Comparison of ENCODE assay signal across 8 mouse cellular contexts in genomic region chr1:40790324-40791141, GRCm38 (mm10). TPM values are rescaled to one million over a fixed set of nuclear protein-coding genes. Genes with fewer than 3 reads are reported as not detected.
DNase-seq lines count a peak whose midpoint lies in the region; ATAC-seq lines count a peak whose summit lies in the region.

TSS of gene Mfsd9 (minus strand) at chr1:40790687.

- peak within 1 kb of the TSS; percentile 60 for H3K4me2 ChIP-seq in intestine, embryonic 15.5 days (replicated peaks)

- no peaks in the 10 kb centered on the region for H3K9me3 ChIP-seq in intestine, embryonic 15.5 days

- no peaks in the 10 kb centered on the region for H3K4me1 ChIP-seq in intestine, embryonic 15.5 days (replicated peaks)

- peak within 1 kb of the TSS; percentile 51 for H3K9ac ChIP-seq in intestine, embryonic 15.5 days

- ATAC-seq in intestine, embryonic 15.5 days = peak; percentile 98

- WGBS in intestine, embryonic 15.5 days = 6% methylated on average over 38 of the region's 38 CpGs

- peak within 1 kb of the TSS; percentile 64 for H3K4me3 ChIP-seq in intestine, embryonic 15.5 days (replicated peaks)

- DNase-seq in adrenal gland, adult 8-10 months = peak; percentile 83
- peak; percentile 79 for DNase-seq in embryo, embryonic 11.5 days (ENCODE audit: low read depth, low spot score)
- DNase-seq in gastrocnemius, postnatal 36 days = peak; percentile 78 to 90
- peak; percentile 90 to 91 for DNase-seq in left cerebral cortex, postnatal 25 days (ENCODE audit: low spot score in 2 of 2)
- peak; percentile 93 for DNase-seq in mesoderm, embryonic 11.5 days (ENCODE audit: low read depth, low spot score)
- peak; percentile 91 for DNase-seq in right cerebral cortex, postnatal 25 days
- DNase-seq in urinary bladder, postnatal 36 days (ENCODE audit: low spot score in 2 of 2) = peak; percentile 92

- H3K27ac ChIP-seq in intestine, embryonic 15.5 days = no peak within 1 kb of the TSS

- intact Hi-C loops in gastrocnemius, postnatal 36 days (cut with DNase I) = no loop called here
- intact Hi-C loops in left cerebral cortex, postnatal 25 days (cut with DNase I) = no loop called here

- no peaks in the 10 kb centered on the region for H3K27me3 ChIP-seq in intestine, embryonic 15.5 days (replicated peaks)

- H3K36me3 ChIP-seq in intestine, embryonic 15.5 days = no peaks in the 10 kb centered on the region

RNA-seq across cellular contexts. Expression of gene Mfsd9, which starts in this region (rescaled TPM):
- total RNA-seq in adrenal gland, adult 8-10 months (2022) = 1 to 10 TPM; 3.5 to 4.3 (median 3.6) TPM
- total RNA-seq in gastrocnemius, postnatal 36 days (2021) = under 1 TPM; 0.15 to 0.41 TPM
- polyA plus RNA-seq in intestine, embryonic 15.5 days (2015; fragmentation: Nextera tagmentation; extraction: Ambion mirVana) = 4.7 and 4.8 TPM in 2 replicates
- total RNA-seq in left cerebral cortex, postnatal 25 days (2021) = 1 to 10 TPM; 3.6 to 4.3 TPM

Comparison
In these comparisons a context has a peak if more than half of its experiments do, and no peak if none do; other contexts are left out.
1. Peak in DNase-seq in gastrocnemius, postnatal 36 days; RNA of the gene not detected or under 1 TPM.